Mouse (Mus musculus) retina, adult 2 months (tissue): ENCODE results near the gene Ypel5.
A peak's percentile ranks its signal among the peaks of the same experiment; 100 is the strongest.

Experiments
- DNase-seq: peaks from one replicate; pipeline ENCODE4 v3.0.0-alpha.2; 2012; ENCODE audit warnings: low read depth, low spot score

Ypel5 gene

GRCm38 (mm10) chr17:72836158-72837115, at the start of gene Ypel5:
Gene Ypel5, plus strand, starts transcription at chr17:72836453.
- peak; percentile 96 for DNase-seq

- no peak for DNase-seq
These were observed 48.3 kb upstream of the Ypel5 start for GRCm38 (mm10) chr17:72787886-72788436.

GRCm38 (mm10) chr17:72793278-72793677, 43.0 kb upstream of the Ypel5 start:
- DNase-seq: no peak

- DNase-seq: no peak
These were observed 41.6 kb upstream of the Ypel5 start for GRCm38 (mm10) chr17:72794660-72795059.

- DNase-seq: no peak
These were observed 40.7 kb upstream of the Ypel5 start for GRCm38 (mm10) chr17:72795392-72796047.

- DNase-seq: no peak
These were observed 39.7 kb upstream of the Ypel5 start for GRCm38 (mm10) chr17:72796506-72796905.

GRCm38 (mm10) chr17:72797867-72798266, 38.4 kb upstream of the Ypel5 start:
- peak; percentile 47 for DNase-seq

GRCm38 (mm10) chr17:72809942-72810654, 26.2 kb upstream of the Ypel5 start:
- DNase-seq: no peak

GRCm38 (mm10) chr17:72813419-72814315, 22.6 kb upstream of the Ypel5 start:
- DNase-seq: no peak

- DNase-seq: no peak
These were observed 18.7 kb upstream of the Ypel5 start for GRCm38 (mm10) chr17:72817574-72817973.

GRCm38 (mm10) chr17:72819714-72820113, 16.5 kb upstream of the Ypel5 start:
- DNase-seq: no peak

GRCm38 (mm10) chr17:72820425-72820824, 15.8 kb upstream of the Ypel5 start:
- no peak for DNase-seq

- no peak for DNase-seq
These were observed 14.3 kb upstream of the Ypel5 start for GRCm38 (mm10) chr17:72821923-72822322.

GRCm38 (mm10) chr17:72826916-72827534, 9.2 kb upstream of the Ypel5 start:
- no peak for DNase-seq

- no peak for DNase-seq
These were observed 8.1 kb upstream of the Ypel5 start for GRCm38 (mm10) chr17:72828027-72828678.

- DNase-seq: no peak
These were observed 7.6 kb upstream of the Ypel5 start for GRCm38 (mm10) chr17:72828687-72829086.

GRCm38 (mm10) chr17:72837140-72837712, 973 bp downstream of the Ypel5 start:
- DNase-seq: peak; percentile 71

- DNase-seq: no peak
These were observed 1.7 kb downstream of the Ypel5 start for GRCm38 (mm10) chr17:72837824-72838474.

- no peak for DNase-seq
These were observed 2.7 kb downstream of the Ypel5 start for GRCm38 (mm10) chr17:72839000-72839399.
